Mouse (Mus musculus) adipocyte (in vitro differentiated cells): ENCODE results near the gene Npas2.

Source experiments
- DNase-seq: peaks from one replicate; pipeline ENCODE4 v3.0.0-alpha.2; 2016; ENCODE audit warnings: low spot score

Npas2 gene

GRCm38 (mm10) chr1:39212982-39213381, 19.5 kb downstream of the Npas2 start:
- no peak for DNase-seq

GRCm38 (mm10) chr1:39217584-39217983, 24.1 kb downstream of the Npas2 start:
- no peak for DNase-seq

- DNase-seq = no peak
Observed at GRCm38 (mm10) chr1:39228401-39228800, 34.9 kb downstream of the Npas2 start.

- no peak for DNase-seq
Observed at GRCm38 (mm10) chr1:39230021-39230420, 36.5 kb downstream of the Npas2 start.

GRCm38 (mm10) chr1:39234815-39235449, 41.4 kb downstream of the Npas2 start:
- DNase-seq = no peak

- DNase-seq = no peak
Observed at GRCm38 (mm10) chr1:39237503-39238255, 44.1 kb downstream of the Npas2 start.

GRCm38 (mm10) chr1:39240860-39241584, 47.5 kb downstream of the Npas2 start:
- DNase-seq = no peak

- DNase-seq = no peak
Observed at GRCm38 (mm10) chr1:39244726-39245125, 51.2 kb downstream of the Npas2 start.

- no peak for DNase-seq
Observed at GRCm38 (mm10) chr1:39251679-39252078, 58.1 kb downstream of the Npas2 start.

GRCm38 (mm10) chr1:39253771-39254170, 60.2 kb downstream of the Npas2 start:
- no peak for DNase-seq

- DNase-seq = no peak
Observed at GRCm38 (mm10) chr1:39256051-39256450, 62.5 kb downstream of the Npas2 start.

GRCm38 (mm10) chr1:39256513-39257330, 63.2 kb downstream of the Npas2 start:
- DNase-seq = peak; percentile 82

GRCm38 (mm10) chr1:39257331-39257594, 63.7 kb downstream of the Npas2 start:
- DNase-seq = no peak

GRCm38 (mm10) chr1:39259668-39260067, 66.1 kb downstream of the Npas2 start:
- no peak for DNase-seq

GRCm38 (mm10) chr1:39260183-39260978, 66.8 kb downstream of the Npas2 start:
- DNase-seq = no peak

- no peak for DNase-seq
Observed at GRCm38 (mm10) chr1:39266843-39267512, 73.4 kb downstream of the Npas2 start.

GRCm38 (mm10) chr1:39272976-39273375, 79.4 kb downstream of the Npas2 start:
- no peak for DNase-seq

GRCm38 (mm10) chr1:39280391-39280790, 86.9 kb downstream of the Npas2 start:
- DNase-seq = no peak

GRCm38 (mm10) chr1:39280989-39281875, 87.7 kb downstream of the Npas2 start:
- no peak for DNase-seq

- DNase-seq = no peak
Observed at GRCm38 (mm10) chr1:39281888-39282287, 88.4 kb downstream of the Npas2 start.
